Mouse (Mus musculus): ENCODE data around the gene Gm45711. TPM values are rescaled to one million over a fixed set of nuclear protein-coding genes. Genes with fewer than 3 reads are reported as not detected.
"Not testable (repeated sequence)": the region's sequence is repeated elsewhere in the genome, so short reads cannot be mapped to it uniquely, and the experiment has no call there.

Gm45711 gene
- total RNA-seq (2014; fragmentation: Nextera tagmentation), result not detected in 2 replicates
- total RNA-seq (2017), result not detected in 2 replicates
- polyA plus RNA-seq (2012), result not detected in 2 replicates

DNA sequence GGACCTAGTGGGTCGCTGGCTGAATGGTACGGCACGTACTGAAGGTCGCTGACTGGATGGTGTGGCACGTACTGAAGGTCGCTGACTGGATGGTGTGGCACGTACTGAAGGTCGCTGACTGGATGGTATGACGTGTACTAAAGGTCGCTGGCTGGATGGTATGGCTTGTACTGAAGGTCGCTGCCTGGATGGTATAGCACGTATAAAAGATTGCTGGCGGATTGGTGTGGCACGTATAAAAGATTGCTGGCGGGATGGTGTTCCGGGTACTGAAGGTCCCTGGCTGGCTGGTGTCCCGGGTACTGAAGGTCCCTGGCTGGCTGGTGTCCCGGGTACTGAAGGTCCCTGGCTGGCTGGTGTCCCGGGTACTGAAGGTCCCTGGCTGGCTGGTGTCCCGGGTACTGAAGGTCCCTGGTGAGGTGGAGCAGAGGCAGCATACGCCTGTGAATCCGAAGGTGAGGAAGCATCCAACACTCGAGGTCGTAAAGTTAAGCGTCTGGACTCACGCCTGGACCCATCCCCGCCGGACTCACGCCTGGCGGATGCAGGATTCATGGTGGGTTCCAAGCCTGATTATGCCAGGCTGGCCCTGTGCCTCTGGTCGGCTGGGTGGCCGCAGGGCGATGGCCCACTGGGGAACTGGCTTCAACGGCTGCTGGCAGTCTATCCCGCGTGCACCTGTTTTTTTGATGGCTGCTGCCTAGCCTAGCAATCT, at the start of gene Gm45711, which contains the start of gene Cmtm1:
TSS of gene Gm45711 (minus strand) at position 641 of the 715 bp plus-strand sequence.
TSS of gene Cmtm1 (minus strand) at position 705 of the 715 bp plus-strand sequence.
- ATAC-seq (ENCODE audit: extremely low read depth, insufficient number of reproducible peaks, low FRiP score, poor library complexity, severe bottlenecking); H3K4me3 ChIP-seq (ENCODE audit: low read depth, low read length); H3K4me1 ChIP-seq (ENCODE audit: insufficient read depth, low read depth, low read length); H3K27me3 ChIP-seq (ENCODE audit: insufficient read depth, low read length); DNase-seq (ENCODE audit: low spot score); H3K36me3 ChIP-seq (replicated peaks); H3K9me3 ChIP-seq (replicated peaks): not testable (repeated sequence)

DNA sequence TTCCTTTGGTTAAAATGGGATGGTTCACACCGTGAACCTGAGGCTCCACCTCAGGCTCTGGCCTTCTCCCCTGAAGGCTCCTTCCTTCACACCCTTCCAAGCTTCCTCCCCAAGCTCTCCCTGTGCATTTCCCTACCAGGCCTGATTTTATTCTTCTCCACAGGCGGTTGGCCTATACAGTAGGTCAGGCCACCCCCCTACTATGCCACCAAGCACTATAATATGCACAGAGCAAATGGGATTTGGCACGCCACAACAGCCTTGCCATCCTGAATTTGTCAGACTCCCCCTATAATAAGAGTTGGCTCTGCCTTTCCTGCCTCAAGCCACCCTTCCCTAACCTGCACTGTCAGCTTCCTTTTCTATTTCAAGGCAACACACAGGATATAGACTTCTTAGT, 48.8 kb upstream of the Gm45711 start:
- H3K4me1 ChIP-seq (ENCODE audit: insufficient read depth, low read depth, low read length), result no peaks in the 10 kb centered on the region
- DNase-seq (ENCODE audit: low spot score) (no peak), ATAC-seq (ENCODE audit: extremely low read depth, insufficient number of reproducible peaks, low FRiP score, poor library complexity, severe bottlenecking) (no peak)
- H3K36me3 ChIP-seq (replicated peaks), result no peaks in the 10 kb centered on the region
- no peak overlapping the region for H3K4me3 ChIP-seq (ENCODE audit: low read depth, low read length)
- H3K9me3 ChIP-seq (replicated peaks), result no peaks in the 10 kb centered on the region
- H3K27me3 ChIP-seq (ENCODE audit: insufficient read depth, low read length), result no peaks in the 10 kb centered on the region
- TF ChIP-seq GATA1 (IDR thresholded peaks at IDR 0.05; ENCODE audit: borderline replicate concordance, low read length) (no peak), POLR2AphosphoS5 (IDR thresholded peaks at IDR 0.05; ENCODE audit: insufficient replicate concordance, low read depth, low read length) (no peak), CTCF (IDR thresholded peaks at IDR 0.05; ENCODE audit: low read depth, low read length) (no peak), GATA2 (IDR thresholded peaks at IDR 0.05; ENCODE audit: borderline replicate concordance, low read depth, low read length) (no peak), TAL1 (conservative IDR thresholded peaks at IDR 0.05; ENCODE audit: low read depth, low read length) (no peak)

DNA sequence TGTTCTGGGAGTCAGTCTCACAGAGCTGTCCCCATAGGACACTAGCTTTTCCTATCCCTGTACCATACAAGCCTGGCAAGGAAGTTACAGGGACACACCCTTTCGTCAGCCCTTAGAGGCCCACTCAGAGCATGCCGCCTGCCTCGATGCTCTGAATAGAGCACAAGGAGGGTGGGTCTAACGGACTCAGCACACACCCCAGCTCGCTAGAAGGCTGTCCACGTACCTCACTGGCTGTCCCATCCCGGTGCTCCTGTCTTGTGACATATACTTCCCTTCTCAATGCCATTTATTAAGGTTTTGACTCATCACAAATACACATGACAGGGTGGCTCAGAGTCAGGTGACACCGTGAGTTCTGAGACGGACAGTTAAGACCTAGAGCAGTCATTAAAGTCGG, 44.6 kb upstream of the Gm45711 start:
- no peaks in the 10 kb centered on the region for H3K36me3 ChIP-seq (replicated peaks)
- no peaks in the 10 kb centered on the region; the same call in 1 of the 2 replicates for H3K27me3 ChIP-seq (ENCODE audit: insufficient read depth, low read length)
- TF ChIP-seq TAL1 (conservative IDR thresholded peaks at IDR 0.05; ENCODE audit: low read depth, low read length) (no peak), POLR2AphosphoS5 (IDR thresholded peaks at IDR 0.05; ENCODE audit: insufficient replicate concordance, low read depth, low read length) (no peak), GATA2 (IDR thresholded peaks at IDR 0.05; ENCODE audit: borderline replicate concordance, low read depth, low read length) (no peak)
- no peaks in the 10 kb centered on the region for H3K9me3 ChIP-seq (replicated peaks)
- H3K4me3 ChIP-seq (ENCODE audit: low read depth, low read length), result no peak overlapping the region
- H3K4me1 ChIP-seq (ENCODE audit: insufficient read depth, low read depth, low read length), result no peaks in the 10 kb centered on the region
- ATAC-seq (ENCODE audit: extremely low read depth, insufficient number of reproducible peaks, low FRiP score, poor library complexity, severe bottlenecking) (no peak), DNase-seq (ENCODE audit: low spot score) (no peak)

DNA sequence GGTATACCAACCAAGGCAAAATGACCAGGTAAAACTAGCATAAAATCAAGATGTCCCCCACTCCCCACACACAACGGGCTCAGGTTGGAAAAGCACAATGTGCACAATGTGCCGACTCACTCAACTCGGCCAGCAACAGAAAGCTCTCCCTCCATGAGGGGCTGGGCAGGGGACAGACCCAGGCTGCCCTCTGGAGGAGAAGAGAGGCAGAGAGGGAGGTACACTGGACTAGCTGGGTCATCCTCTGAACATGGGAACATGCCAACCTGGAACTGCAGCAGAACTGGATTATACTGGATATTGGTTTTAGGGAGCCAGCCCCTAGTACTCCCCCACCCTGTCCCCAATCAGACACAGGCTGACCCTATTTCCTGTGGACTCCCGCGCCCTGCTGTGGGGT, 43.3 kb upstream of the Gm45711 start:
- Histone ChIP-seq H3K4me3 (ENCODE audit: low read depth, low read length) (no peak overlapping the region), H3K36me3 (replicated peaks) (no peaks in the 10 kb centered on the region), H3K4me1 (ENCODE audit: insufficient read depth, low read depth, low read length) (no peaks in the 10 kb centered on the region), H3K9me3 (replicated peaks) (no peaks in the 10 kb centered on the region), H3K27me3 (ENCODE audit: insufficient read depth, low read length) (peaks cover 1% of the 10 kb centered on the region; the same call in 1 of the 2 replicates)
- DNase-seq (ENCODE audit: low spot score), result no peak
- no peak for ATAC-seq (ENCODE audit: extremely low read depth, insufficient number of reproducible peaks, low FRiP score, poor library complexity, severe bottlenecking)
- no peak for TF ChIP-seq GATA1 (IDR thresholded peaks at IDR 0.05; ENCODE audit: borderline replicate concordance, low read length)
- TF ChIP-seq POLR2AphosphoS5 (IDR thresholded peaks at IDR 0.05; ENCODE audit: insufficient replicate concordance, low read depth, low read length), result no peak
- no peak for TF ChIP-seq TAL1 (conservative IDR thresholded peaks at IDR 0.05; ENCODE audit: low read depth, low read length)
- TF ChIP-seq GATA2 (IDR thresholded peaks at IDR 0.05; ENCODE audit: borderline replicate concordance, low read depth, low read length), result no peak
- no peak for TF ChIP-seq CTCF (IDR thresholded peaks at IDR 0.05; ENCODE audit: low read depth, low read length)

DNA sequence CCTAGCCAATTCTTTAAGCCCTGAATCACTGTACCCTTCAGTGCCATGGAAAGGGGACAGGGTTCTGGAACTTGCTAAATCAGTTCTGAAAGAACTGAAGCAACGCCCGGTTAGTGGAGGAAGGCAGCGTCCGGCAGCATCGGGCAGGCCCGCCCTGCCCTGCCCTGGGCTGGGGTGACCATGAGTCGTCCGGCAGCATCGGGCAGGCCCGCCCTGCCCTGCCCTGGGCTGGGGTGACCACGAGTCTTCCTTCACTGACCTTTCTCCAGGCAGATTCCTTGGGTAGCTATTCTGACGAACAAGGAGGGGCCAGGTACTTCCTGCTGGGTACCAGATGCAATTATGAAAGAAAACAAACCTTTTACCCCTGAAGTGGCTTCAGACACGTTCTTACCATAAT, 40.2 kb upstream of the Gm45711 start:
- TF ChIP-seq TAL1 (conservative IDR thresholded peaks at IDR 0.05; ENCODE audit: low read depth, low read length), result no peak
- no peak for TF ChIP-seq GATA1 (IDR thresholded peaks at IDR 0.05; ENCODE audit: borderline replicate concordance, low read length)
- no peak for TF ChIP-seq GATA2 (IDR thresholded peaks at IDR 0.05; ENCODE audit: borderline replicate concordance, low read depth, low read length)
- no peak for TF ChIP-seq CTCF (IDR thresholded peaks at IDR 0.05; ENCODE audit: low read depth, low read length)
- TF ChIP-seq POLR2AphosphoS5 (IDR thresholded peaks at IDR 0.05; ENCODE audit: insufficient replicate concordance, low read depth, low read length), result no peak
- no peak overlapping the region for H3K4me3 ChIP-seq (ENCODE audit: low read depth, low read length)
- no peaks in the 10 kb centered on the region for H3K36me3 ChIP-seq (replicated peaks)
- H3K9me3 ChIP-seq (replicated peaks), result no peaks in the 10 kb centered on the region
- ATAC-seq (ENCODE audit: extremely low read depth, insufficient number of reproducible peaks, low FRiP score, poor library complexity, severe bottlenecking) (no peak), DNase-seq (ENCODE audit: low spot score) (no peak)
- peaks cover 5% of the 10 kb centered on the region; the same call in 1 of the 2 replicates for H3K27me3 ChIP-seq (ENCODE audit: insufficient read depth, low read length)
- no peaks in the 10 kb centered on the region for H3K4me1 ChIP-seq (ENCODE audit: insufficient read depth, low read depth, low read length)

DNA sequence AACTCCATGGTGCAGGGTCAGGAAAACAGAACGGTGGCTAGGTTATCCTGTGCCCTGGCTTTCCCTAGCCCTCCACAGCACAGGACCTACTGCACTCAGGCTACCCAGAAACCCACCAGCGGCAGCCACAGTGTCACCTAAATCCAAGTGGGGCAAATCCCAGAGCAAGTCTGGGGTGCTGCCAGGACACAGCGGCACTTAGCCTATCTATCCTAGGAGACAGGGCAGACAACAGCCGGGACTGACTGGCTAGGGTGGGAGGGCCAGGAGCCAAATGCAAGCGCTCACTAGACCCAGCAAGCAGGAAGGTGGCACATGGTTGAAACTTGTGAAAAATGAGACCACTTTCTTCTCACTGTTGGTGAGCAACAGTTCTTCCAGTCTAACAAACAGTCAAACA, 39.1 kb upstream of the Gm45711 start:
- Histone ChIP-seq H3K4me1 (ENCODE audit: insufficient read depth, low read depth, low read length) (no peaks in the 10 kb centered on the region), H3K27me3 (ENCODE audit: insufficient read depth, low read length) (peaks cover 9% of the 10 kb centered on the region; the same call in 1 of the 2 replicates), H3K36me3 (replicated peaks) (no peaks in the 10 kb centered on the region), H3K9me3 (replicated peaks) (no peaks in the 10 kb centered on the region), H3K4me3 (ENCODE audit: low read depth, low read length) (no peak overlapping the region)
- no peak for ATAC-seq (ENCODE audit: extremely low read depth, insufficient number of reproducible peaks, low FRiP score, poor library complexity, severe bottlenecking)
- DNase-seq (ENCODE audit: low spot score), result no peak
- TF ChIP-seq GATA2 (IDR thresholded peaks at IDR 0.05; ENCODE audit: borderline replicate concordance, low read depth, low read length) (no peak), CTCF (IDR thresholded peaks at IDR 0.05; ENCODE audit: low read depth, low read length) (no peak), TAL1 (conservative IDR thresholded peaks at IDR 0.05; ENCODE audit: low read depth, low read length) (no peak), POLR2AphosphoS5 (IDR thresholded peaks at IDR 0.05; ENCODE audit: insufficient replicate concordance, low read depth, low read length) (no peak), GATA1 (IDR thresholded peaks at IDR 0.05; ENCODE audit: borderline replicate concordance, low read length) (no peak)
